Mouse (Mus musculus): Measurements from ENCODE around the gene Dhx29. TPM values are rescaled to one million over a fixed set of nuclear protein-coding genes. Genes with fewer than 3 reads are reported as not detected.
A peak's percentile ranks its signal among the peaks of the same experiment; 100 is the strongest.

Dhx29 gene
- polyA plus RNA-seq, 1 experiment, result 34.9 TPM

DNA sequence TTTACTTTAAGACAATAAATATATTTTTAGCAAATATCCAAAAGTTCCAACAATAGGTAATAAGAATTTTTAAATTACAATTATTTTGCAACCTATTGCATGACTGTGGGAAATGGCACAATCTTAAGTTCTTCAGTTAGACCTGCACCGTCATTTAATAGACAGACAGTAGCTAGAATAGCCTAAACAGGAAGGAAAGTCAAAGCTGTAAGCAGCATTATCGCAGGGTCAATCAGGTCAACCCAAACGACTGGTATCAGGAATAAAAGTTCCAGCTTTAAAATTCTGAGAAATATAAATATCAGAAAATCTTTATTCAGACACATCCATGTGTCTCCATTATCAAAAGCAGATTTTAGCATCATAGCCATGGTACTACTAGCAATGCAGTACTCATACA is 6.3 kb upstream of the Dhx29 start:
- TF ChIP-seq CTCF (IDR thresholded peaks at IDR 0.05; ENCODE audit: low read depth, low read length) (no peak), POLR2A (IDR thresholded peaks at IDR 0.05; ENCODE audit: insufficient read depth, low read length) (no peak), EP300 (IDR thresholded peaks at IDR 0.05; ENCODE audit: insufficient read depth, low read depth, low read length) (no peak)

DNA sequence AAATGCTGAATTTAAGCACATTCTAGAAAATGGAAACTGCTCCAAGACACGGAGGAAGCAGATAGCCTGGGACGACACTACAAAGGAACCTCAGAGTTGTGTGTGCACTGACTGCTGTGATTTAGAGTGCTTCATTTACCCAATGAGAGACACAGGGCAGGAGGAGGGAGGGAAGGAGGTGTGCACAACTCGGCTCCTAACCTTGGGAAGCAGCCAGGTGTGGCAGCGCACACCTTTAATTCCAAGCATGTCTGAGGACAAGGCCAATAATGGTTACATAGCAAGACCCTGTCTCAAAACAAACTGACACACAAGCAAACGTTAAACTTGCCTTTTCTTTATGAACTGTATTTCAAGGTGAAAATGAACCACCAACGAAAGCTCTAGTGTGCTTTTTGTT is 2.0 kb upstream of the Dhx29 start:
- Histone ChIP-seq H3K36me3 (ENCODE audit: control insufficient read depth, insufficient read depth, low read length, poor library complexity, severe bottlenecking) (peaks cover 4% of the 10 kb centered on the region), H3K9ac (ENCODE audit: low read depth, poor library complexity, severe bottlenecking) (no peak overlapping the region), H3K27me3 (ENCODE audit: control insufficient read depth, insufficient read depth, low read length, poor library complexity, severe bottlenecking) (no peaks in the 10 kb centered on the region), H3K27ac (ENCODE audit: insufficient read depth, low read length) (no peak overlapping the region), H3K4me1 (ENCODE audit: control insufficient read depth, insufficient read depth, low read length) (no peaks in the 10 kb centered on the region), H3K9me3 (replicated peaks; ENCODE audit: control insufficient read depth, insufficient read depth, low read length, poor library complexity, severe bottlenecking) (no peaks in the 10 kb centered on the region), H3K4me3 (ENCODE audit: low read depth, low read length) (peak overlapping the region; percentile 13; the same call in 1 of the 2 replicates)
- no peak for TF ChIP-seq CTCF (IDR thresholded peaks at IDR 0.05; ENCODE audit: low read depth, low read length)
- no peak for TF ChIP-seq EP300 (IDR thresholded peaks at IDR 0.05; ENCODE audit: insufficient read depth, low read depth, low read length)
- no peak for TF ChIP-seq POLR2A (IDR thresholded peaks at IDR 0.05; ENCODE audit: insufficient read depth, low read length)

More for the DNA sequence above, 6.3 kb upstream of the Dhx29 start:
- no peaks in the 10 kb centered on the region for H3K4me1 ChIP-seq (ENCODE audit: control insufficient read depth, insufficient read depth, low read length)
- H3K4me3 ChIP-seq (ENCODE audit: low read depth, low read length), result no peak overlapping the region
- no peaks in the 10 kb centered on the region for H3K9me3 ChIP-seq (replicated peaks; ENCODE audit: control insufficient read depth, insufficient read depth, low read length, poor library complexity, severe bottlenecking)
- H3K27me3 ChIP-seq (ENCODE audit: control insufficient read depth, insufficient read depth, low read length, poor library complexity, severe bottlenecking), result no peaks in the 10 kb centered on the region
- H3K27ac ChIP-seq (ENCODE audit: insufficient read depth, low read length), result no peak overlapping the region
- H3K9ac ChIP-seq (ENCODE audit: low read depth, poor library complexity, severe bottlenecking), result no peak overlapping the region
- peaks cover 26% of the 10 kb centered on the region for H3K36me3 ChIP-seq (ENCODE audit: control insufficient read depth, insufficient read depth, low read length, poor library complexity, severe bottlenecking)

- Histone ChIP-seq H3K36me3 (ENCODE audit: control insufficient read depth, insufficient read depth, low read length, poor library complexity, severe bottlenecking) (peaks cover 2% of the 10 kb centered on the region), H3K27me3 (ENCODE audit: control insufficient read depth, insufficient read depth, low read length, poor library complexity, severe bottlenecking) (no peaks in the 10 kb centered on the region), H3K4me3 (ENCODE audit: low read depth, low read length) (peak overlapping the region; percentile 80), H3K9ac (ENCODE audit: low read depth, poor library complexity, severe bottlenecking) (peak overlapping the region; percentile 89), H3K27ac (ENCODE audit: insufficient read depth, low read length) (no peak overlapping the region), H3K4me1 (ENCODE audit: control insufficient read depth, insufficient read depth, low read length) (no peaks in the 10 kb centered on the region), H3K9me3 (replicated peaks; ENCODE audit: control insufficient read depth, insufficient read depth, low read length, poor library complexity, severe bottlenecking) (no peaks in the 10 kb centered on the region)
- no peak for TF ChIP-seq EP300 (IDR thresholded peaks at IDR 0.05; ENCODE audit: insufficient read depth, low read depth, low read length)
- TF ChIP-seq CTCF (IDR thresholded peaks at IDR 0.05; ENCODE audit: low read depth, low read length), result no peak
- no peak for TF ChIP-seq POLR2A (IDR thresholded peaks at IDR 0.05; ENCODE audit: insufficient read depth, low read length)
Observed at GRCm38 (mm10) chr13:112925976-112926375, 1.3 kb upstream of the Dhx29 start.

- H3K27ac ChIP-seq (ENCODE audit: insufficient read depth, low read length), result 0 out of 2 replicates have a peak overlapping the region, but pooled peaks have one; percentile 12
- no peak for TF ChIP-seq POLR2A (IDR thresholded peaks at IDR 0.05; ENCODE audit: insufficient read depth, low read length)
- TF ChIP-seq CTCF (IDR thresholded peaks at IDR 0.05; ENCODE audit: low read depth, low read length), result no peak
- no peak for TF ChIP-seq EP300 (IDR thresholded peaks at IDR 0.05; ENCODE audit: insufficient read depth, low read depth, low read length)
- no peaks in the 10 kb centered on the region for H3K27me3 ChIP-seq (ENCODE audit: control insufficient read depth, insufficient read depth, low read length, poor library complexity, severe bottlenecking)
- H3K4me3 ChIP-seq (ENCODE audit: low read depth, low read length), result peak overlapping the region; percentile 90
- H3K4me1 ChIP-seq (ENCODE audit: control insufficient read depth, insufficient read depth, low read length), result no peaks in the 10 kb centered on the region
- H3K36me3 ChIP-seq (ENCODE audit: control insufficient read depth, insufficient read depth, low read length, poor library complexity, severe bottlenecking), result peaks cover 2% of the 10 kb centered on the region; the same call in 1 of the 2 replicates
- peak overlapping the region; percentile 89 for H3K9ac ChIP-seq (ENCODE audit: low read depth, poor library complexity, severe bottlenecking)
- H3K9me3 ChIP-seq (replicated peaks; ENCODE audit: control insufficient read depth, insufficient read depth, low read length, poor library complexity, severe bottlenecking), result no peaks in the 10 kb centered on the region
Observed at GRCm38 (mm10) chr13:112926796-112927195, 458 bp upstream of the Dhx29 start.

GRCm38 (mm10) chr13:112928038-112928668 is 899 bp downstream of the Dhx29 start:
- no peaks in the 10 kb centered on the region for H3K4me1 ChIP-seq (ENCODE audit: control insufficient read depth, insufficient read depth, low read length)
- H3K4me3 ChIP-seq (ENCODE audit: low read depth, low read length), result peak overlapping the region; percentile 90
- H3K9ac ChIP-seq (ENCODE audit: low read depth, poor library complexity, severe bottlenecking), result peak overlapping the region; percentile 91
- H3K27ac ChIP-seq (ENCODE audit: insufficient read depth, low read length), result peak overlapping the region; percentile 23; the same call in 1 of the 2 replicates
- H3K27me3 ChIP-seq (ENCODE audit: control insufficient read depth, insufficient read depth, low read length, poor library complexity, severe bottlenecking), result no peaks in the 10 kb centered on the region
- TF ChIP-seq EP300 (IDR thresholded peaks at IDR 0.05; ENCODE audit: insufficient read depth, low read depth, low read length), result no peak
- no peak for TF ChIP-seq CTCF (IDR thresholded peaks at IDR 0.05; ENCODE audit: low read depth, low read length)
- TF ChIP-seq POLR2A (IDR thresholded peaks at IDR 0.05; ENCODE audit: insufficient read depth, low read length), result no peak
- no peaks in the 10 kb centered on the region for H3K9me3 ChIP-seq (replicated peaks; ENCODE audit: control insufficient read depth, insufficient read depth, low read length, poor library complexity, severe bottlenecking)
- peaks cover 9% of the 10 kb centered on the region for H3K36me3 ChIP-seq (ENCODE audit: control insufficient read depth, insufficient read depth, low read length, poor library complexity, severe bottlenecking)

GRCm38 (mm10) chr13:112938130-112938529 is 10.9 kb downstream of the Dhx29 start:
- H3K27me3 ChIP-seq (ENCODE audit: control insufficient read depth, insufficient read depth, low read length, poor library complexity, severe bottlenecking), result no peaks in the 10 kb centered on the region
- H3K4me1 ChIP-seq (ENCODE audit: control insufficient read depth, insufficient read depth, low read length), result no peaks in the 10 kb centered on the region
- H3K9ac ChIP-seq (ENCODE audit: low read depth, poor library complexity, severe bottlenecking), result no peak overlapping the region
- no peaks in the 10 kb centered on the region for H3K9me3 ChIP-seq (replicated peaks; ENCODE audit: control insufficient read depth, insufficient read depth, low read length, poor library complexity, severe bottlenecking)
- H3K36me3 ChIP-seq (ENCODE audit: control insufficient read depth, insufficient read depth, low read length, poor library complexity, severe bottlenecking), result peaks cover 12% of the 10 kb centered on the region
- TF ChIP-seq CTCF (IDR thresholded peaks at IDR 0.05; ENCODE audit: low read depth, low read length), result no peak
- TF ChIP-seq POLR2A (IDR thresholded peaks at IDR 0.05; ENCODE audit: insufficient read depth, low read length), result no peak
- TF ChIP-seq EP300 (IDR thresholded peaks at IDR 0.05; ENCODE audit: insufficient read depth, low read depth, low read length), result no peak
- no peak overlapping the region for H3K27ac ChIP-seq (ENCODE audit: insufficient read depth, low read length)
- H3K4me3 ChIP-seq (ENCODE audit: low read depth, low read length), result no peak overlapping the region
